Mouse (Mus musculus) CH12.LX (cell line): Measurements from ENCODE around the gene Lrig3. TPM values are rescaled to one million over a fixed set of nuclear protein-coding genes. Genes with fewer than 3 reads are reported as not detected.

Source experiments
- DNase-seq: peaks from one replicate; pipeline ENCODE4 v3.0.0-alpha.2; 2013; ENCODE audit errors: extremely low read depth
- H3K27ac ChIP-seq: 2 replicates; pipeline ENCODE4 v1.5.1; 2012; ENCODE audit warnings: low read depth, mild to moderate bottlenecking, control low read depth, moderate library complexity; ENCODE audit not compliant: insufficient read depth
- H3K27me3 ChIP-seq: replicated peaks from 2 replicates; pipeline ENCODE3; 2012; ENCODE audit warnings: inconsistent platforms
- H3K36me3 ChIP-seq, 2 experiments: replicated peaks in 1 of 2; 2 replicates each; pipeline versions ENCODE3 to v1.6.1; 2012; ENCODE audit warnings: inconsistent platforms in 1 of 2, low read length in 1 of 2, mild to moderate bottlenecking in 1 of 2, mixed read lengths in 1 of 2, moderate library complexity in 1 of 2; ENCODE audit not compliant: control insufficient read depth in 1 of 2, insufficient read depth in 1 of 2
- H3K4me1 ChIP-seq, 2 experiments: 2 replicates each; pipeline ENCODE4 v1.6.1; 2012; ENCODE audit warnings: inconsistent platforms in 1 of 2, moderate library complexity in 1 of 2; ENCODE audit not compliant: insufficient read depth in 2 of 2, control insufficient read depth in 1 of 2
- H3K4me2 ChIP-seq: 2 replicates; pipeline ENCODE4 v1.6.1; 2012; ENCODE audit warnings: low read depth, mild to moderate bottlenecking, control low read depth; ENCODE audit not compliant: poor library complexity, insufficient read depth, severe bottlenecking
- H3K4me3 ChIP-seq, 3 experiments: fragments of 150-350 bp in 1 of 3; sonication (generic) in 1 of 3; replicated peaks in 1 of 3; 2 replicates each; pipeline versions ENCODE3 to v1.5.1; 2011 to 2012; ENCODE audit warnings: low read depth in 2 of 3, low read length in 2 of 3, mild to moderate bottlenecking in 2 of 3, moderate library complexity in 2 of 3, control low read depth in 1 of 3, improper control_type of control experiment in 1 of 3, inconsistent platforms in 1 of 3, mixed read lengths in 1 of 3; ENCODE audit not compliant: poor library complexity in 1 of 3
- H3K79me2 ChIP-seq: replicated peaks from 2 replicates; pipeline ENCODE4 v1.6.1; 2012; ENCODE audit warnings: mild to moderate bottlenecking, moderate library complexity; ENCODE audit not compliant: control insufficient read depth, poor library complexity, insufficient read depth, severe bottlenecking; ENCODE audit errors: extremely low read depth
- H3K9ac ChIP-seq: 2 replicates; pipeline ENCODE4 v1.6.1; 2012; ENCODE audit warnings: low read depth, mild to moderate bottlenecking, control low read depth, moderate library complexity; ENCODE audit not compliant: insufficient read depth
- H3K9me3 ChIP-seq: replicated peaks from 2 replicates; pipeline ENCODE3; 2012; ENCODE audit warnings: low read length, inconsistent platforms, mixed read lengths
- BHLHE40 ChIP-seq: IDR thresholded peaks from 2 replicates; pipeline ENCODE4 v1.6.1; 2011; ENCODE audit warnings: mild to moderate bottlenecking, low read depth, low read length, improper control_type of control experiment
- CHD2 ChIP-seq: IDR thresholded peaks from 2 replicates; pipeline ENCODE4 v1.6.1; 2011; ENCODE audit warnings: low read length, improper control_type of control experiment
- ETS1 ChIP-seq: conservative IDR thresholded peaks from 2 replicates; pipeline ENCODE4 v1.6.1; 2012; ENCODE audit warnings: low read depth, mild to moderate bottlenecking, inconsistent platforms, low read length, improper control_type of control experiment, moderate library complexity
- GABPA ChIP-seq: IDR thresholded peaks from 2 replicates; pipeline ENCODE4 v1.6.1; 2012; ENCODE audit warnings: low read depth, low read length, improper control_type of control experiment, inconsistent platforms; ENCODE audit not compliant: insufficient replicate concordance
- HCFC1 ChIP-seq: IDR thresholded peaks from 2 replicates; pipeline ENCODE4 v1.6.1; 2012; ENCODE audit warnings: low read depth, mild to moderate bottlenecking, inconsistent platforms, low read length, improper control_type of control experiment
- JUN ChIP-seq: IDR thresholded peaks from 2 replicates; pipeline ENCODE4 v1.6.1; 2011; ENCODE audit warnings: low read depth, mild to moderate bottlenecking, low read length, improper control_type of control experiment, moderate library complexity; ENCODE audit not compliant: insufficient read depth
- KAT2A ChIP-seq: IDR thresholded peaks from 2 replicates; pipeline ENCODE4 v1.6.1; 2012; ENCODE audit warnings: low read length, improper control_type of control experiment, inconsistent platforms; ENCODE audit not compliant: insufficient replicate concordance
- MAX ChIP-seq: IDR thresholded peaks from 2 replicates; pipeline ENCODE4 v1.6.1; 2011; ENCODE audit warnings: low read length, improper control_type of control experiment
- MAZ ChIP-seq: IDR thresholded peaks from 2 replicates; pipeline ENCODE4 v1.6.1; 2012; ENCODE audit warnings: low read depth, mild to moderate bottlenecking, inconsistent platforms, low read length, improper control_type of control experiment, moderate library complexity
- MYC ChIP-seq: IDR thresholded peaks from 2 replicates; pipeline ENCODE4 v1.6.1; 2011; ENCODE audit warnings: low read depth, mild to moderate bottlenecking, improper control_type of control experiment, low read length
- NELFE ChIP-seq: IDR thresholded peaks from 2 replicates; pipeline ENCODE4 v1.6.1; 2011; ENCODE audit warnings: low read depth, low read length, improper control_type of control experiment
- RCOR1 ChIP-seq: conservative IDR thresholded peaks from 2 replicates; pipeline ENCODE4 v1.6.1; 2012; ENCODE audit warnings: low read depth, mild to moderate bottlenecking, inconsistent platforms, low read length, improper control_type of control experiment
- SIN3A ChIP-seq: IDR thresholded peaks from 2 replicates; pipeline ENCODE4 v1.6.1; 2012; ENCODE audit warnings: low read length, improper control_type of control experiment, inconsistent platforms
- SMC3 ChIP-seq: IDR thresholded peaks from 2 replicates; pipeline ENCODE4 v1.6.1; 2011; ENCODE audit warnings: low read depth, low read length, improper control_type of control experiment
- TCF12 ChIP-seq: IDR thresholded peaks from 2 replicates; pipeline ENCODE4 v1.6.1; 2014; ENCODE audit warnings: low read depth, mild to moderate bottlenecking, inconsistent platforms, low read length, improper control_type of control experiment
- USF1 ChIP-seq: IDR thresholded peaks from 2 replicates; pipeline ENCODE4 v1.6.1; 2014; ENCODE audit warnings: low read depth, mild to moderate bottlenecking, inconsistent platforms, low read length, improper control_type of control experiment
- USF2 ChIP-seq: conservative IDR thresholded peaks from 2 replicates; pipeline ENCODE4 v1.6.1; 2011; ENCODE audit warnings: low read depth, low read length, improper control_type of control experiment
- ZC3H11A ChIP-seq: IDR thresholded peaks from 2 replicates; pipeline ENCODE4 v1.6.1; 2012; ENCODE audit warnings: low read depth, mild to moderate bottlenecking, inconsistent platforms, low read length, improper control_type of control experiment
- ZKSCAN1 ChIP-seq: IDR thresholded peaks from 2 replicates; pipeline ENCODE4 v1.6.1; 2012; ENCODE audit warnings: low read depth, inconsistent platforms, low read length, improper control_type of control experiment, borderline replicate concordance
- dilution Hi-C: fragments of 300-500 bp; cut with MboI; formaldehyde crosslinking; loops from 2 replicates; pipeline ENCODE4 v1.14.3; 2020; ENCODE audit warnings: low sequenced_read_pairs; ENCODE audit not compliant: extremely low pct_unique_long_range_greater_than_20kb, extremely low pct_ligation_motif_present
- in situ Hi-C: fragments of 300-500 bp; cut with MboI; formaldehyde crosslinking; loops from 3 replicates; pipeline ENCODE4 v1.14.3; 2019; ENCODE audit warnings: low sequenced_read_pairs, low pct_ligation_motif_present, low pct_unique_long_range_greater_than_20kb, mixed read lengths
- polyA plus RNA-seq: library from polyadenylated mRNA; unstranded; fragments of >175 nt; gene quantifications from 2 replicates; pipeline ENCODE4 v1.2.1, GENCODE M21; 2012; ENCODE audit warnings: low read depth; ENCODE audit not compliant: insufficient read length
- total RNA-seq, 2 experiments: library from RNA; depleted of rRNA; stranded (reverse); fragments of 300-350 nt in 1 of 2; fragments of >200 nt in 1 of 2; gene quantifications; 2 replicates each; pipeline ENCODE4 v1.2.3; 2012 to 2014

Lrig3 gene
- total and polyA plus RNA-seq, 3 experiments = not detected

GRCm38 (mm10) chr10:125938528-125939402 lies 27.2 kb upstream of the Lrig3 start:
- DNase-seq = no peak
- dilution Hi-C loops = no loop called here
- TF ChIP-seq SMC3 (no peak), CHD2 (no peak), TCF12 (no peak), SIN3A (no peak), MAZ (no peak), ZC3H11A (no peak), ZKSCAN1 (no peak)
- TF ChIP-seq, all 38 proteins: peak for 0
- H3K79me2 ChIP-seq = no peaks in the 10 kb centered on the region
- no peak overlapping the region for H3K9ac ChIP-seq
- no peaks in the 10 kb centered on the region for H3K4me1 ChIP-seq
- no peak overlapping the region for H3K27ac ChIP-seq
- no peak overlapping the region for H3K4me3 ChIP-seq
- H3K27me3 ChIP-seq = no peaks in the 10 kb centered on the region
- in situ Hi-C loops = no loop called here
- H3K9me3 ChIP-seq = peaks cover 65% of the 10 kb centered on the region
- H3K4me2 ChIP-seq = no peak overlapping the region
- no peaks in the 10 kb centered on the region for H3K36me3 ChIP-seq

DNA sequence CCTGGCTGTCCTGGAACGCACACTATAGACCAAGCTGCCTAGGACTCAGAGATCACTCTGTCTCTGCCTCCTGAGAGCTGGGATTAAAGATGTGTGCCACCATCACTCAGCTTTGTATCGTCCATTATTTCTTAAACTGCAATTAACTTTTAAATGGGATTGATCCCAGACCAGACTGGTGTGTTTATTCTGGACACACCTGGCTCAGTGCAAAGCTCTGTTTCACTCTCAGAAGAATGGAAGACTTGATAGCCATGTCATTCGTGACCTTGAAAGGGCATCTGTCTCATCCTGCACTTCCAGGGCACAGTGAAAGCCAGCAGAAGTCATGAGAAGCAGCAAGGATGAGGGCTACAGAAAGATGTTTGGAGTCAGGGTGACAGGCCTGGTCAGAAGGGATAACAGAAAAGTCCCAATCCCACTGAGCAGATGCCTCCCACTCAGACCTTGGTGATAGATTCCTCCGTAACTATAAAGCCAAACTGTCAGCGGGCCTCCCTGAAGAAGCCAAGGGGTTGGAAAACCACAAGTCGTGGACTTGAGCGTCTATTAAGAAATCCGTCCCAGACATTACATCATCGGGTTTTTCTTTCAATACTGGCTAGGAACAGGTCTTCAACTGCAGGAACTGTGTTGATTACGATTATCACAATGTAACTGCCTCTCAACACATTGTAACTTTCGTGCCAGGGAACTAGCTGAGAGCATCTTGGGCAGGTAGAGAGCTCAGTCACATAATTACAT lies 25.5 kb upstream of the Lrig3 start:
- no peak overlapping the region for H3K27ac ChIP-seq
- no peaks in the 10 kb centered on the region for H3K36me3 ChIP-seq
- dilution Hi-C loops (no loop called here), in situ Hi-C loops (no loop called here)
- H3K4me2 ChIP-seq = no peak overlapping the region
- no peaks in the 10 kb centered on the region for H3K4me1 ChIP-seq
- H3K9me3 ChIP-seq = peaks cover 75% of the 10 kb centered on the region
- no peaks in the 10 kb centered on the region for H3K79me2 ChIP-seq
- no peak for DNase-seq
- H3K4me3 ChIP-seq = no peak overlapping the region
- TF ChIP-seq MAX (no peak), USF2 (no peak), KAT2A (no peak), RCOR1 (no peak), GABPA (no peak), MYC (no peak), USF1 (no peak), JUN (no peak), HCFC1 (no peak), TCF12 (no peak), ETS1 (no peak), BHLHE40 (no peak), NELFE (no peak)
- H3K9ac ChIP-seq = no peak overlapping the region
- H3K27me3 ChIP-seq = no peaks in the 10 kb centered on the region
